Mouse (Mus musculus): ENCODE results near the gene Ocm. TPM values are rescaled to one million over a fixed set of nuclear protein-coding genes. Genes with fewer than 3 reads are reported as not detected.

Ocm gene
- polyA plus RNA-seq, 1 experiment from 2014 or later, result not detected

- Histone ChIP-seq H3K9me3 (no peaks in the 10 kb centered on the region), H3K27me3 (no peaks in the 10 kb centered on the region), H3K27ac (no peak overlapping the region), H3K4me3 (no peak overlapping the region), H3K9ac (no peak overlapping the region), H3K36me3 (peaks cover 99% of the 10 kb centered on the region), H3K4me1 (no peaks in the 10 kb centered on the region), H3K4me2 (replicated peaks) (no peak overlapping the region)
- ATAC-seq (ENCODE audit: low FRiP score, low read depth), result no peak
- 88% methylated on average over 5 of the region's 5 CpGs for WGBS
Observed at GRCm38 (mm10) chr5:143993849-143994248, 32.6 kb downstream of the Ocm start.

DNA sequence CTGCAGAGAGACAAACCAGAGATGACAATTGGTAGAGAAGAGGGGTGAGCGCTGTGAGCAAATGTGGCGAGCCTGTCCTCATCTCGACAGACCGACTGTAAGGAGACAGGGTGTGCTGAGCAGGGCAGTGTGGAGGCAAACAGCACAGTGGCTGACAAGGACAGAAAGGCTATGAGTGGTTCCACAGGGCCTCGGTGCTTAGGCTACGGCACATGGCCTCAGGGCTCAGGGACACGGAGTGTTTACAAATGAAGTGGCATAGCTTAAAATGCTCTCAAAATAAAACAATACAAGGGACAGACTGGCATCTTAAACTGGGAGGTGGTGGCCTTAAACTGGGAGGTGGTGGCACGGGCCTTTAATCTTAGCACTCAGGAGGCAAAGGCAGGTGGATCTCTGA is 33.2 kb downstream of the Ocm start:
- Histone ChIP-seq H3K36me3 (peaks cover 99% of the 10 kb centered on the region), H3K4me1 (no peaks in the 10 kb centered on the region), H3K9me3 (no peaks in the 10 kb centered on the region), H3K27me3 (no peaks in the 10 kb centered on the region), H3K9ac (no peak overlapping the region), H3K4me2 (replicated peaks) (no peak overlapping the region), H3K4me3 (no peak overlapping the region), H3K27ac (no peak overlapping the region)
- no peak for ATAC-seq (ENCODE audit: low FRiP score, low read depth)
- WGBS, result 90% methylated on average over 8 of the region's 8 CpGs

GRCm38 (mm10) chr5:143992661-143993060 is 33.8 kb downstream of the Ocm start:
- Histone ChIP-seq H3K9ac (no peak overlapping the region), H3K4me1 (no peaks in the 10 kb centered on the region), H3K27me3 (no peaks in the 10 kb centered on the region), H3K4me3 (no peak overlapping the region), H3K27ac (no peak overlapping the region), H3K4me2 (replicated peaks) (no peak overlapping the region), H3K9me3 (no peaks in the 10 kb centered on the region), H3K36me3 (peaks cover 99% of the 10 kb centered on the region)
- 92% methylated on average over 10 of the region's 10 CpGs for WGBS
- no peak for ATAC-seq (ENCODE audit: low FRiP score, low read depth)

DNA sequence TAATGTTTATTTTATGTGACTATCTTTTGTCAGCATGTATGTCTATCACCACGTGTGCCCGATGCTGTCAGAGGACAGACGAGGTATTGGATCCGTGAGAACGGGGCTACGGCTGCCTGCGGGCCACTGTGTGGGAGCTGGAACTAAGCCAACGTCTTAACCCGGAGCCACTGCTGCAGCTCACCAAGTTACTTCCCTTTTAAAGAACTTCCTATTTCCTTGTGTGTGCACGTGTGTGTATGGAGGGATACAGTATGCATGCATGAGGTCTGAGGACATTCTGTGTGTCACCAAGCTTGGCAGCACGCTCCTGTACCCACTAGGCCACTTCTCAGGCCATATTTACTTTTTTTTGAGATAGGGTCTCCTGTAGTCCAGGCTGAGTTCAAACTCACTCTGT is 36.4 kb downstream of the Ocm start:
- H3K9ac ChIP-seq, result no peak overlapping the region
- H3K4me2 ChIP-seq (replicated peaks), result no peak overlapping the region
- no peak overlapping the region for H3K4me3 ChIP-seq
- 90% methylated on average over 11 of the region's 11 CpGs for WGBS
- H3K27ac ChIP-seq, result no peak overlapping the region
- H3K36me3 ChIP-seq, result peaks cover 100% of the 10 kb centered on the region
- no peaks in the 10 kb centered on the region for H3K9me3 ChIP-seq
- no peaks in the 10 kb centered on the region for H3K4me1 ChIP-seq
- H3K27me3 ChIP-seq, result no peaks in the 10 kb centered on the region
- ATAC-seq (ENCODE audit: low FRiP score, low read depth), result no peak

GRCm38 (mm10) chr5:143989046-143989445 is 37.4 kb downstream of the Ocm start:
- H3K36me3 ChIP-seq, result peaks cover 100% of the 10 kb centered on the region
- H3K9me3 ChIP-seq, result no peaks in the 10 kb centered on the region
- H3K4me1 ChIP-seq, result no peaks in the 10 kb centered on the region
- H3K9ac ChIP-seq, result no peak overlapping the region
- no peak for ATAC-seq (ENCODE audit: low FRiP score, low read depth)
- 83% methylated on average over 4 of the region's 4 CpGs for WGBS
- H3K4me3 ChIP-seq, result no peak overlapping the region
- H3K4me2 ChIP-seq (replicated peaks), result no peak overlapping the region
- H3K27ac ChIP-seq, result no peak overlapping the region
- H3K27me3 ChIP-seq, result no peaks in the 10 kb centered on the region

- peaks cover 90% of the 10 kb centered on the region for H3K36me3 ChIP-seq
- H3K4me3 ChIP-seq, result no peak overlapping the region
- H3K4me1 ChIP-seq, result no peaks in the 10 kb centered on the region
- H3K27me3 ChIP-seq, result no peaks in the 10 kb centered on the region
- H3K9me3 ChIP-seq, result no peaks in the 10 kb centered on the region
- no peak for ATAC-seq (ENCODE audit: low FRiP score, low read depth)
- no peak overlapping the region for H3K4me2 ChIP-seq (replicated peaks)
- 93% methylated on average over 3 of the region's 3 CpGs for WGBS
- no peak overlapping the region for H3K9ac ChIP-seq
- H3K27ac ChIP-seq, result no peak overlapping the region
Observed at GRCm38 (mm10) chr5:143987596-143987995, 38.9 kb downstream of the Ocm start.

GRCm38 (mm10) chr5:143985381-143985780 is 41.1 kb downstream of the Ocm start:
- no peak overlapping the region for H3K27ac ChIP-seq
- WGBS, result 90% methylated on average over 7 of the region's 7 CpGs
- ATAC-seq (ENCODE audit: low FRiP score, low read depth), result no peak
- H3K27me3 ChIP-seq, result no peaks in the 10 kb centered on the region
- peaks cover 5% of the 10 kb centered on the region for H3K4me1 ChIP-seq
- peaks cover 68% of the 10 kb centered on the region for H3K36me3 ChIP-seq
- H3K4me3 ChIP-seq, result no peak overlapping the region
- no peak overlapping the region for H3K9ac ChIP-seq
- H3K4me2 ChIP-seq (replicated peaks), result no peak overlapping the region
- no peaks in the 10 kb centered on the region for H3K9me3 ChIP-seq

DNA sequence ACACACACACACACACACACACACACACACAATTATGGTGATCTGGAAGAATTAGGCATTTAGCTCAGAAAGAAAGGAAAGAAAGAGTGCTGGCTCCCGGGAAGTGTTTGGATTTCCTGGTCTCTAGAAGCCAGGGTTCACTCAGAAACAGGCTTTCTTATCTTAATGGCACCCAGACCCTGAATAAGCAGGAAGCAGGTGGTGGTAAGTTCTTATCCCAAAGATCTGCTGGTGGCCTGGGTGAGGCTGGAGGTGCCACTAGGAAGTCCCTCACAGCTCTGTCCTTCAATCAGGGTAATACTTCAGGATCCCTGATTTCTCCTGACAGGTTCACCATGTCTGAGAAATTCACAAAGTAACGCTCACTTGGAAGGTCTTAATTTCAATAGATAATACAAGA is 44.1 kb downstream of the Ocm start:
- no peak for ATAC-seq (ENCODE audit: low FRiP score, low read depth)
- 62% methylated on average over 2 of the region's 2 CpGs for WGBS
- H3K4me3 ChIP-seq, result no peak overlapping the region
- no peaks in the 10 kb centered on the region for H3K27me3 ChIP-seq
- no peaks in the 10 kb centered on the region for H3K9me3 ChIP-seq
- H3K36me3 ChIP-seq, result peaks cover 38% of the 10 kb centered on the region
- no peak overlapping the region for H3K4me2 ChIP-seq (replicated peaks)
- no peak overlapping the region for H3K9ac ChIP-seq
- H3K4me1 ChIP-seq, result peaks cover 5% of the 10 kb centered on the region
- no peak overlapping the region for H3K27ac ChIP-seq

- Histone ChIP-seq H3K9me3 (no peaks in the 10 kb centered on the region), H3K9ac (0 out of 2 replicates have a peak overlapping the region, but pooled peaks have one; percentile 14), H3K27ac (no peak overlapping the region), H3K4me1 (peaks cover 5% of the 10 kb centered on the region), H3K27me3 (no peaks in the 10 kb centered on the region), H3K36me3 (peaks cover 23% of the 10 kb centered on the region), H3K4me3 (no peak overlapping the region), H3K4me2 (replicated peaks) (peak overlapping the region; percentile 41)
- WGBS, result 8% methylated on average over 9 of the region's 9 CpGs
- 0 out of 2 replicates have a peak, but pooled peaks have one; percentile 11 for ATAC-seq (ENCODE audit: low FRiP score, low read depth)
Observed at GRCm38 (mm10) chr5:143980858-143981257, 45.6 kb downstream of the Ocm start.

GRCm38 (mm10) chr5:143976726-143977431 is 49.6 kb downstream of the Ocm start:
- no peak overlapping the region for H3K9ac ChIP-seq
- H3K36me3 ChIP-seq, result no peaks in the 10 kb centered on the region
- WGBS, result 72% methylated on average over 16 of the region's 16 CpGs
- H3K9me3 ChIP-seq, result no peaks in the 10 kb centered on the region
- no peaks in the 10 kb centered on the region for H3K27me3 ChIP-seq
- no peak overlapping the region for H3K27ac ChIP-seq
- H3K4me1 ChIP-seq, result peaks cover 5% of the 10 kb centered on the region
- no peak for ATAC-seq (ENCODE audit: low FRiP score, low read depth)
- no peak overlapping the region for H3K4me3 ChIP-seq
- H3K4me2 ChIP-seq (replicated peaks), result no peak overlapping the region

DNA sequence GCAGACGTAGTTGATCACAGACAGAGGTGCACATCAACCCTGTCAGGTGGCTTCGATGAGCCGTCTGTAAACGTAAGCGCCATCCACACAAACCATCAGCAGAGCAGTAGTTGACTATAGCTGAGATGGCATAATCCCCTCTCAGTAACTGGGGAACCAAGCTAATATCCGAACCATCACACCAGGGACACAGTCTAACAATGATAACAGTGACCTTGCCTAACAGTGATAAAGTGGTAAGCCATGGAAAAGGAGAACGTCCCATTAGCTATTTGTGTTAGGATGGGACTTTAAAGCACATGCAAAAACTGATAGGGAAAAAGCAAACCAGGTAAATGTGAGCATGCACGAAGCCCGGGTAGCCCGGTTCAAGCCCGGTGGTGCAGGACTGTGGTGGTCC is 50.2 kb downstream of the Ocm start:
- peaks cover 5% of the 10 kb centered on the region for H3K4me1 ChIP-seq
- H3K27ac ChIP-seq, result no peak overlapping the region
- WGBS, result 90% methylated on average over 11 of the region's 11 CpGs
- ATAC-seq (ENCODE audit: low FRiP score, low read depth), result no peak
- no peak overlapping the region for H3K4me3 ChIP-seq
- H3K36me3 ChIP-seq, result no peaks in the 10 kb centered on the region
- H3K9me3 ChIP-seq, result no peaks in the 10 kb centered on the region
- H3K9ac ChIP-seq, result no peak overlapping the region; the same call in 1 of the 2 replicates
- H3K4me2 ChIP-seq (replicated peaks), result no peak overlapping the region
- no peaks in the 10 kb centered on the region for H3K27me3 ChIP-seq

GRCm38 (mm10) chr5:143975631-143975933 is 50.9 kb downstream of the Ocm start:
- no peaks in the 10 kb centered on the region for H3K9me3 ChIP-seq
- no peak overlapping the region for H3K4me2 ChIP-seq (replicated peaks)
- 72% methylated on average over 2 of the region's 2 CpGs for WGBS
- no peaks in the 10 kb centered on the region for H3K4me1 ChIP-seq
- no peaks in the 10 kb centered on the region for H3K36me3 ChIP-seq
- H3K27me3 ChIP-seq, result no peaks in the 10 kb centered on the region
- ATAC-seq (ENCODE audit: low FRiP score, low read depth), result no peak
- no peak overlapping the region for H3K9ac ChIP-seq
- no peak overlapping the region for H3K4me3 ChIP-seq
- H3K27ac ChIP-seq, result no peak overlapping the region

- WGBS, result 45% methylated on average over 4 of the region's 4 CpGs
- Histone ChIP-seq H3K27ac (no peak overlapping the region), H3K4me2 (replicated peaks) (no peak overlapping the region), H3K4me3 (no peak overlapping the region), H3K36me3 (no peaks in the 10 kb centered on the region), H3K9me3 (no peaks in the 10 kb centered on the region), H3K9ac (no peak overlapping the region), H3K27me3 (no peaks in the 10 kb centered on the region), H3K4me1 (no peaks in the 10 kb centered on the region)
- ATAC-seq (ENCODE audit: low FRiP score, low read depth), result peak; percentile 39
Observed at GRCm38 (mm10) chr5:143974931-143975630, 51.4 kb downstream of the Ocm start.

Data from limb, embryonic 13.5 days (tissue).